Mouse (Mus musculus): ENCODE data around the gene Nedd9. TPM values are rescaled to one million over a fixed set of nuclear protein-coding genes. Genes with fewer than 3 reads are reported as not detected.

Gene Nedd9
- polyA plus RNA-seq, 1 experiment from 2014 or later: 12.9 TPM

GRCm38 (mm10) chr13:41384896-41385295 lies 102.3 kb downstream of the Nedd9 start:
- no peak for ATAC-seq (ENCODE audit: insufficient number of reproducible peaks, low FRiP score, low TSS enrichment, low read depth)
- WGBS: 85% methylated on average over 4 of the region's 4 CpGs
- Histone ChIP-seq H3K27ac (replicated peaks; ENCODE audit: low read depth, low read length) (no peak overlapping the region), H3K9ac (ENCODE audit: low read length) (no peak overlapping the region), H3K36me3 (ENCODE audit: control insufficient read depth, insufficient read depth, low read length) (no peaks in the 10 kb centered on the region), H3K4me1 (ENCODE audit: control insufficient read depth, insufficient read depth, low read length) (no peaks in the 10 kb centered on the region), H3K27me3 (ENCODE audit: control insufficient read depth, insufficient read depth, low read length) (no peaks in the 10 kb centered on the region), H3K4me2 (ENCODE audit: low read depth, severe bottlenecking) (no peak overlapping the region), H3K9me3 (ENCODE audit: control insufficient read depth, low read length) (no peaks in the 10 kb centered on the region), H3K4me3 (ENCODE audit: low read depth, low read length) (no peak overlapping the region)
- DNase-seq (ENCODE audit: low spot score): no peak

GRCm38 (mm10) chr13:41382635-41383034 lies 104.5 kb downstream of the Nedd9 start:
- no peaks in the 10 kb centered on the region for H3K27me3 ChIP-seq (ENCODE audit: control insufficient read depth, insufficient read depth, low read length)
- no peaks in the 10 kb centered on the region for H3K4me1 ChIP-seq (ENCODE audit: control insufficient read depth, insufficient read depth, low read length)
- H3K9ac ChIP-seq (ENCODE audit: low read length): no peak overlapping the region
- no peak overlapping the region for H3K27ac ChIP-seq (replicated peaks; ENCODE audit: low read depth, low read length)
- H3K4me2 ChIP-seq (ENCODE audit: low read depth, severe bottlenecking): no peak overlapping the region
- H3K36me3 ChIP-seq (ENCODE audit: control insufficient read depth, insufficient read depth, low read length): no peaks in the 10 kb centered on the region
- no peak for ATAC-seq (ENCODE audit: insufficient number of reproducible peaks, low FRiP score, low TSS enrichment, low read depth)
- H3K9me3 ChIP-seq (ENCODE audit: control insufficient read depth, low read length): no peaks in the 10 kb centered on the region
- DNase-seq (ENCODE audit: low spot score): no peak
- no peak overlapping the region for H3K4me3 ChIP-seq (ENCODE audit: low read depth, low read length)

GRCm38 (mm10) chr13:41381806-41382546 lies 105.2 kb downstream of the Nedd9 start:
- ATAC-seq (ENCODE audit: insufficient number of reproducible peaks, low FRiP score, low TSS enrichment, low read depth): no peak
- no peak for DNase-seq (ENCODE audit: low spot score)
- no peak overlapping the region for H3K4me3 ChIP-seq (ENCODE audit: low read depth, low read length)
- H3K27me3 ChIP-seq (ENCODE audit: control insufficient read depth, insufficient read depth, low read length): no peaks in the 10 kb centered on the region
- H3K9me3 ChIP-seq (ENCODE audit: control insufficient read depth, low read length): no peaks in the 10 kb centered on the region
- WGBS: 88% methylated on average over 5 of the region's 5 CpGs
- H3K4me2 ChIP-seq (ENCODE audit: low read depth, severe bottlenecking): no peak overlapping the region
- H3K9ac ChIP-seq (ENCODE audit: low read length): no peak overlapping the region
- no peak overlapping the region for H3K27ac ChIP-seq (replicated peaks; ENCODE audit: low read depth, low read length)
- no peaks in the 10 kb centered on the region for H3K36me3 ChIP-seq (ENCODE audit: control insufficient read depth, insufficient read depth, low read length)
- no peaks in the 10 kb centered on the region for H3K4me1 ChIP-seq (ENCODE audit: control insufficient read depth, insufficient read depth, low read length)

GRCm38 (mm10) chr13:41381041-41381805 lies 105.9 kb downstream of the Nedd9 start:
- H3K4me3 ChIP-seq (ENCODE audit: low read depth, low read length): no peak overlapping the region
- ATAC-seq (ENCODE audit: insufficient number of reproducible peaks, low FRiP score, low TSS enrichment, low read depth) (no peak), DNase-seq (ENCODE audit: low spot score) (no peak)
- H3K4me2 ChIP-seq (ENCODE audit: low read depth, severe bottlenecking): no peak overlapping the region
- no peaks in the 10 kb centered on the region for H3K27me3 ChIP-seq (ENCODE audit: control insufficient read depth, insufficient read depth, low read length)
- H3K36me3 ChIP-seq (ENCODE audit: control insufficient read depth, insufficient read depth, low read length): no peaks in the 10 kb centered on the region
- no peaks in the 10 kb centered on the region for H3K9me3 ChIP-seq (ENCODE audit: control insufficient read depth, low read length)
- no peak overlapping the region for H3K27ac ChIP-seq (replicated peaks; ENCODE audit: low read depth, low read length)
- H3K9ac ChIP-seq (ENCODE audit: low read length): no peak overlapping the region
- no peaks in the 10 kb centered on the region for H3K4me1 ChIP-seq (ENCODE audit: control insufficient read depth, insufficient read depth, low read length)
- WGBS: 79% methylated on average over 7 of the region's 7 CpGs

GRCm38 (mm10) chr13:41379951-41380465 lies 107.2 kb downstream of the Nedd9 start:
- H3K36me3 ChIP-seq (ENCODE audit: control insufficient read depth, insufficient read depth, low read length): no peaks in the 10 kb centered on the region

GRCm38 (mm10) chr13:41378462-41378861 lies 108.7 kb downstream of the Nedd9 start:
- Histone ChIP-seq H3K4me2 (ENCODE audit: low read depth, severe bottlenecking) (no peak overlapping the region), H3K36me3 (ENCODE audit: control insufficient read depth, insufficient read depth, low read length) (no peaks in the 10 kb centered on the region), H3K27me3 (ENCODE audit: control insufficient read depth, insufficient read depth, low read length) (no peaks in the 10 kb centered on the region), H3K4me3 (ENCODE audit: low read depth, low read length) (no peak overlapping the region), H3K27ac (replicated peaks; ENCODE audit: low read depth, low read length) (no peak overlapping the region), H3K9ac (ENCODE audit: low read length) (no peak overlapping the region), H3K4me1 (ENCODE audit: control insufficient read depth, insufficient read depth, low read length) (no peaks in the 10 kb centered on the region), H3K9me3 (ENCODE audit: control insufficient read depth, low read length) (no peaks in the 10 kb centered on the region)
- WGBS: 71% methylated on average over 5 of the region's 5 CpGs
- no peak for ATAC-seq (ENCODE audit: insufficient number of reproducible peaks, low FRiP score, low TSS enrichment, low read depth)
- no peak for DNase-seq (ENCODE audit: low spot score)

More at GRCm38 (mm10) chr13:41379951-41380465, 107.2 kb downstream of the Nedd9 start:
- Histone ChIP-seq H3K27me3 (ENCODE audit: control insufficient read depth, insufficient read depth, low read length) (no peaks in the 10 kb centered on the region), H3K27ac (replicated peaks; ENCODE audit: low read depth, low read length) (no peak overlapping the region), H3K9me3 (ENCODE audit: control insufficient read depth, low read length) (no peaks in the 10 kb centered on the region), H3K4me3 (ENCODE audit: low read depth, low read length) (no peak overlapping the region), H3K4me2 (ENCODE audit: low read depth, severe bottlenecking) (no peak overlapping the region), H3K9ac (ENCODE audit: low read length) (no peak overlapping the region), H3K4me1 (ENCODE audit: control insufficient read depth, insufficient read depth, low read length) (no peaks in the 10 kb centered on the region)
- DNase-seq (ENCODE audit: low spot score) (no peak), ATAC-seq (ENCODE audit: insufficient number of reproducible peaks, low FRiP score, low TSS enrichment, low read depth) (no peak)
- WGBS: 89% methylated on average over 4 of the region's 4 CpGs

- Histone ChIP-seq H3K36me3 (ENCODE audit: control insufficient read depth, insufficient read depth, low read length) (no peaks in the 10 kb centered on the region), H3K9me3 (ENCODE audit: control insufficient read depth, low read length) (no peaks in the 10 kb centered on the region), H3K4me2 (ENCODE audit: low read depth, severe bottlenecking) (no peak overlapping the region), H3K4me1 (ENCODE audit: control insufficient read depth, insufficient read depth, low read length) (no peaks in the 10 kb centered on the region), H3K9ac (ENCODE audit: low read length) (no peak overlapping the region), H3K4me3 (ENCODE audit: low read depth, low read length) (no peak overlapping the region), H3K27me3 (ENCODE audit: control insufficient read depth, insufficient read depth, low read length) (no peaks in the 10 kb centered on the region), H3K27ac (replicated peaks; ENCODE audit: low read depth, low read length) (no peak overlapping the region)
- DNase-seq (ENCODE audit: low spot score): no peak
- 33% methylated on average over 9 of the region's 9 CpGs for WGBS
- ATAC-seq (ENCODE audit: insufficient number of reproducible peaks, low FRiP score, low TSS enrichment, low read depth): no peak
Observed at GRCm38 (mm10) chr13:41377856-41378255, 109.3 kb downstream of the Nedd9 start.

- no peaks in the 10 kb centered on the region for H3K27me3 ChIP-seq (ENCODE audit: control insufficient read depth, insufficient read depth, low read length)
- no peak overlapping the region for H3K9ac ChIP-seq (ENCODE audit: low read length)
- H3K4me3 ChIP-seq (ENCODE audit: low read depth, low read length): no peak overlapping the region
- 7% methylated on average over 2 of the region's 2 CpGs for WGBS
- H3K36me3 ChIP-seq (ENCODE audit: control insufficient read depth, insufficient read depth, low read length): no peaks in the 10 kb centered on the region
- H3K4me1 ChIP-seq (ENCODE audit: control insufficient read depth, insufficient read depth, low read length): no peaks in the 10 kb centered on the region
- no peak overlapping the region for H3K4me2 ChIP-seq (ENCODE audit: low read depth, severe bottlenecking)
- H3K27ac ChIP-seq (replicated peaks; ENCODE audit: low read depth, low read length): no peak overlapping the region
- no peak for ATAC-seq (ENCODE audit: insufficient number of reproducible peaks, low FRiP score, low TSS enrichment, low read depth)
- no peaks in the 10 kb centered on the region for H3K9me3 ChIP-seq (ENCODE audit: control insufficient read depth, low read length)
- DNase-seq (ENCODE audit: low spot score): no peak
Observed at GRCm38 (mm10) chr13:41377011-41377431, 110.1 kb downstream of the Nedd9 start.
